Mouse (Mus musculus): ENCODE data around the gene Olfr1394. TPM values are rescaled to one million over a fixed set of nuclear protein-coding genes. Genes with fewer than 3 reads are reported as not detected.
"Not testable (repeated sequence)": the region's sequence is repeated elsewhere in the genome, so short reads cannot be mapped to it uniquely, and the experiment has no call there.

The Olfr1394 gene
- total RNA-seq, 2 experiments from 2014 or later = not detected

GRCm38 (mm10) chr11:49186955-49187488 lies 32.8 kb downstream of the Olfr1394 start, which contains the start of gene Btnl9:
Gene Btnl9 (minus strand): TSS chr11:49187159.
- intact Hi-C loops (cut with DNase I) = loop anchor here (5.0 to 10.0 kb wide), 3 partner anchors 225 to 348 kb away; partner anchors contain the start of gene Irgm1
- DNase-seq (ENCODE audit: low spot score) = no peak

- DNase-seq (ENCODE audit: low spot score) = no peak
- intact Hi-C loops (cut with DNase I) = loop anchor here (5.0 to 10.0 kb wide), 3 partner anchors 225 to 347 kb away; partner anchors contain the start of gene Irgm1
Measured at GRCm38 (mm10) chr11:49187701-49188100, 33.5 kb downstream of the Olfr1394 start.

GRCm38 (mm10) chr11:49189737-49190136 lies 35.6 kb downstream of the Olfr1394 start:
- intact Hi-C loops (cut with DNase I) = loop anchor here (1.0 to 10.0 kb wide), 4 partner anchors 82 to 345 kb away; partner anchors contain the start of gene Irgm1
- no peak for DNase-seq (ENCODE audit: low spot score)

GRCm38 (mm10) chr11:49191083-49191482 lies 36.9 kb downstream of the Olfr1394 start:
- no peak for DNase-seq (ENCODE audit: low spot score)
- intact Hi-C loops (cut with DNase I) = no loop called here

- DNase-seq (ENCODE audit: low spot score); intact Hi-C loops (cut with DNase I): not testable (repeated sequence)
Measured at GRCm38 (mm10) chr11:49194771-49195170, 40.6 kb downstream of the Olfr1394 start.

- no peak for DNase-seq (ENCODE audit: low spot score)
- intact Hi-C loops (cut with DNase I) = no loop called here
Measured at GRCm38 (mm10) chr11:49195819-49196322, 41.7 kb downstream of the Olfr1394 start.

- intact Hi-C loops (cut with DNase I) = loop anchor here (10.0 kb wide), 1 partner anchor 396 kb away; the partner anchor contains the start of gene Rack1
- no peak for DNase-seq (ENCODE audit: low spot score)
Measured at GRCm38 (mm10) chr11:49200666-49201065, 46.5 kb downstream of the Olfr1394 start.

- no peak for DNase-seq (ENCODE audit: low spot score)
- intact Hi-C loops (cut with DNase I) = loop anchor here (10.0 kb wide), 1 partner anchor 396 kb away; the partner anchor contains the start of gene Rack1
Measured at GRCm38 (mm10) chr11:49201142-49201541, 47.0 kb downstream of the Olfr1394 start.

- DNase-seq (ENCODE audit: low spot score) = no peak
Measured at GRCm38 (mm10) chr11:49202071-49202470, 47.9 kb downstream of the Olfr1394 start.

GRCm38 (mm10) chr11:49202523-49203061 lies 48.4 kb downstream of the Olfr1394 start:
- intact Hi-C loops (cut with DNase I) = loop anchor here (2.0 to 10.0 kb wide), 2 partner anchors 42 to 398 kb away; partner anchors contain the start of genes Mgat1 and Rack1
- DNase-seq (ENCODE audit: low spot score) = no peak

More at GRCm38 (mm10) chr11:49202071-49202470, 47.9 kb downstream of the Olfr1394 start:
- intact Hi-C loops (cut with DNase I) = loop anchor here (2.0 to 10.0 kb wide), 2 partner anchors 43 to 397 kb away; partner anchors contain the start of genes Mgat1 and Rack1

- DNase-seq (ENCODE audit: low spot score) = peak; percentile 89
- intact Hi-C loops (cut with DNase I) = loop anchor here (2.0 to 10.0 kb wide), 2 partner anchors 42 to 398 kb away; partner anchors contain the start of genes Mgat1 and Rack1
Measured at GRCm38 (mm10) chr11:49203129-49203768, 49.1 kb downstream of the Olfr1394 start, which contains the start of gene Zfp62. Gene Zfp62 (plus strand): TSS chr11:49203292.

GRCm38 (mm10) chr11:49203771-49204497 lies 49.8 kb downstream of the Olfr1394 start:
- intact Hi-C loops (cut with DNase I) = loop anchor here (2.0 to 10.0 kb wide), 2 partner anchors 41 to 399 kb away; partner anchors contain the start of genes Mgat1 and Rack1
- no peak for DNase-seq (ENCODE audit: low spot score)

- intact Hi-C loops (cut with DNase I) = loop anchor here (10.0 kb wide), 1 partner anchor 400 kb away; the partner anchor contains the start of gene Rack1
- no peak for DNase-seq (ENCODE audit: low spot score)
Measured at GRCm38 (mm10) chr11:49205080-49205590, 51.0 kb downstream of the Olfr1394 start.

GRCm38 (mm10) chr11:49207495-49207894 lies 53.3 kb downstream of the Olfr1394 start:
- no peak for DNase-seq (ENCODE audit: low spot score)

More at GRCm38 (mm10) chr11:49207495-49207894, 53.3 kb downstream of the Olfr1394 start:
- intact Hi-C loops (cut with DNase I) = loop anchor here (10.0 kb wide), 1 partner anchor 403 kb away; the partner anchor contains the start of gene Rack1

Other genes with a start within 250 kb of the Olfr1394 start
- gene Psme2b, start 208.2 kb upstream of the Olfr1394 start, total RNA-seq (2021) = 1 to 10 TPM; 2.7 to 3.1 TPM
- not detected for gene Olfr56, start 175.5 kb upstream of the Olfr1394 start, total RNA-seq (2021)
- 1 to 10 TPM; 4.4 to 4.6 TPM for gene 9930111J21Rik1, start 175.0 kb upstream of the Olfr1394 start, total RNA-seq (2021)
- gene Gm12185, start 162.2 kb upstream of the Olfr1394 start, total RNA-seq (2021) = under 1 TPM; 0.31 to 0.61 TPM
- 1 to 10 TPM; 1.9 to 2.0 TPM for gene Tgtp1, start 160.2 kb upstream of the Olfr1394 start, total RNA-seq (2021)
- 1 to 10 TPM; 5.6 to 7.0 TPM for gene 9930111J21Rik2, start 103.1 kb upstream of the Olfr1394 start, total RNA-seq (2021)
- 1 to 10 TPM in 1 of 2 experiments, under 1 TPM in 1; 0.55 to 1.7 TPM for gene Tgtp2, start 90.2 kb upstream of the Olfr1394 start, total RNA-seq (2021)
- 1 to 10 TPM; 1.3 to 3.0 TPM for gene Ifi47, start 77.8 kb upstream of the Olfr1394 start, total RNA-seq (2021)
- gene Olfr1396, start 39.5 kb upstream of the Olfr1394 start, total RNA-seq (2021) = 1 to 10 TPM; 1.3 to 1.7 TPM
- gene Olfr1395, start 12.1 kb upstream of the Olfr1394 start, total RNA-seq (2021) = not detected
- 10 to 100 TPM; 25.0 to 35.0 TPM for gene Btnl9, start 32.8 kb downstream of the Olfr1394 start, total RNA-seq (2021)
- gene Zfp62, start 48.9 kb downstream of the Olfr1394 start, total RNA-seq (2021) = 10 to 100 TPM; 21.5 to 29.6 TPM
- 10 to 100 TPM; 49.1 to 64.1 TPM for gene Mgat1, start 89.8 kb downstream of the Olfr1394 start, total RNA-seq (2021)
- under 1 TPM; 0.10 to 0.11 TPM for gene Olfr1393, start 123.9 kb downstream of the Olfr1394 start, total RNA-seq (2021)
- not detected for gene Olfr1392, start 130.9 kb downstream of the Olfr1394 start, total RNA-seq (2021)
- gene Olfr10, start 150.4 kb downstream of the Olfr1394 start, total RNA-seq (2021) = not detected
- gene Olfr1391, start 168.4 kb downstream of the Olfr1394 start, total RNA-seq (2021) = not detected
- gene Olfr1390, start 180.8 kb downstream of the Olfr1394 start, total RNA-seq (2021) = not detected